19 mouse cellular contexts compared by ENCODE assay signal in the genomic region with DNA sequence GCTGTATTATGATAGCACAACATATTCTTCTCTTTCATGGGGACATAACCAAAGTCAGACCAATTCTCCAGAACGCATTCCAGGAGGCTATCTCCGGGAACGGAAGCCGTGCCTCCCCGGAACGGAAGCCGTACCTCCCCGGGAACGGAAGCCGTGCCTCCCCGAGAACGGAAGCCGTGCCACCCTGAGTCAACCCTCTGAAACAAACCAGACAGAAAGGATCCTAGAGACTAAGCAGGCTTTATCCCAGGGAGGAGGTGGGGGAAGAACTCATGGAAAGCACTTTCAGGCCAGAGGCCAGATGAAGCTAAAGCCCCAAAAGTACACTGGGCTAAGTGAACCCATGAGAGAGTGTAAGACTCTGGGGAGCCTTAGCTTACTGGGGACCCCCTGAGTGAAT.
"Had no signal": no experiment of that assay in that cellular context is flagged by ENCODE, and none has a peak within 500 bp of the region (broad histone marks: within the 10 kb centered on the region; RNA-seq: fewer than 3 reads in every experiment).

No protein-coding gene starts in this region.

- H3K4me1 ChIP-seq: midbrain, embryonic 12.5 days; neural tube, embryonic 13.5 days; neural tube, embryonic 15.5 days had no signal

- H3K27me3 ChIP-seq: liver, embryonic 15.5 days; lung, embryonic 15.5 days; midbrain, embryonic 12.5 days; neural tube, embryonic 13.5 days; neural tube, embryonic 15.5 days had no signal

- DNase-seq: liver, postnatal 0 days; lung, adult 2 months; lung, postnatal 4 days; midbrain, embryonic 14.5 days; retina, postnatal 1 day; right cerebral cortex, adult 18-20 months; right cerebral cortex, postnatal 25 days; right cerebral cortex, postnatal 4 days; spleen, adult 18-20 months; thymus, adult 18-20 months; thymus, postnatal 14 days; thymus, postnatal 36 days had no signal

- H3K4me3 ChIP-seq: liver, embryonic 15.5 days; lung, embryonic 15.5 days; midbrain, embryonic 10.5 days; midbrain, embryonic 12.5 days; myocyte; neural tube, embryonic 13.5 days; neural tube, embryonic 15.5 days had no signal

- H3K36me3 ChIP-seq: liver, embryonic 15.5 days; lung, embryonic 15.5 days; midbrain, embryonic 10.5 days; midbrain, embryonic 12.5 days; neural tube, embryonic 13.5 days; neural tube, embryonic 15.5 days had no signal

- H3K27ac ChIP-seq: liver, embryonic 15.5 days; lung, embryonic 15.5 days; midbrain, embryonic 10.5 days; midbrain, embryonic 12.5 days; neural tube, embryonic 13.5 days; neural tube, embryonic 15.5 days had no signal
